Mouse (Mus musculus) spleen, adult 18-20 months (tissue): ENCODE results near the gene Btn2a2.

Experiments
- DNase-seq, 2 experiments: peaks; one replicate each; pipeline ENCODE4 v3.0.0; 2022; ENCODE audit warnings: mixed read lengths in 2 of 2

Btn2a2 gene

DNA sequence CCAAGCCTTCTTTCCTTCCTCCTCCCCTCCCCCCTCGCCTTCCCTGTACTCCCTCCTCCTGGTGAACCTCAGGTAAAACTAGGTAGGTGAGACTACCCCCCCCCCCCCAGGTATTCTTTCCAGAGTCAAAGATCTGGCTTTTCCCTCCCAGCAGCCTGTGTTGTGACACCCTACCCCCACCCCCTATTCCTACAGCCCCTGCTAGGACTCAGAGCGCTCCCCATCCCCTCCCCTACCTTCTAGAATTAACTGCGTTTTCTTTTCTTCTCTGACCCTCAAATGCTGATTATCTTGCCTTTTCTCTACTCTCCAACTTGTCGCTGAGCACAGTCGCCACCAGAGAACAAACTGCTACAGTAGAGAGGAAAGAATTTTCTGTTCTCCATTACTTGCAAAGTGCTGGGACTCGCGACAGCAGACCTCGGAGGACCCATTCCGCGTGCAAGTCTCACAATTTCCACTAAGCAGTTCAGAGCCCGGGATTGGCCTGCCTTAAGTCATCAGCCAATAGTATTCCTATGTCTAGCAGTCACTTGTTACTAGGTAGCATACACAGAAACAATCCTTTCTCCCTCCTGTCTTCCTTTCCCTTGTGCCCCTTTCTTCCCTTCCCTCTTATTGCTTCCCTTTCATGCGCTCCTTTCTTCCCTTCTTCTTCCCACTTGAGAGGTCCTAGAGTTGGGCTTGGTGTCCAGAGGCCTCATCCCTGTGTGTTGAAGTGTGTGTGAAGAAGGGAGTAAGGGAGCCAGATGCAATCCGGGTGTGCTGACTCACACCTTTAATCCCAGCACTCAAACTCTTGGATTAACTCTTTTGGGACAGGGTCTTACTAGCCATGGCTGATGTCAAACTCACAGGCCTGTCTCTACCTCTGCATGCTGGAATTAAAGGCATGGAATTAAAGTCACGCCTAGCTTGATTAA, at the start of gene Btn2a2:
Gene Btn2a2, minus strand, starts transcription at position 458 of the 923 bp plus-strand sequence.
- peak; percentile 26 to 30 for DNase-seq

- no peak for DNase-seq
Observed at GRCm38 (mm10) chr13:23538249-23538648, 49.6 kb upstream of the Btn2a2 start.

- no peak for DNase-seq
Observed at GRCm38 (mm10) chr13:23537006-23537710, 48.5 kb upstream of the Btn2a2 start.

- no peak for DNase-seq
Observed at GRCm38 (mm10) chr13:23536076-23536822, 47.6 kb upstream of the Btn2a2 start.

GRCm38 (mm10) chr13:23535137-23536075, 46.7 kb upstream of the Btn2a2 start, which contains the start of gene Hist1h3g:
Hist1h3g (plus strand) TSS chr13:23535422.
- DNase-seq, result peak; percentile 64 to 78

DNA sequence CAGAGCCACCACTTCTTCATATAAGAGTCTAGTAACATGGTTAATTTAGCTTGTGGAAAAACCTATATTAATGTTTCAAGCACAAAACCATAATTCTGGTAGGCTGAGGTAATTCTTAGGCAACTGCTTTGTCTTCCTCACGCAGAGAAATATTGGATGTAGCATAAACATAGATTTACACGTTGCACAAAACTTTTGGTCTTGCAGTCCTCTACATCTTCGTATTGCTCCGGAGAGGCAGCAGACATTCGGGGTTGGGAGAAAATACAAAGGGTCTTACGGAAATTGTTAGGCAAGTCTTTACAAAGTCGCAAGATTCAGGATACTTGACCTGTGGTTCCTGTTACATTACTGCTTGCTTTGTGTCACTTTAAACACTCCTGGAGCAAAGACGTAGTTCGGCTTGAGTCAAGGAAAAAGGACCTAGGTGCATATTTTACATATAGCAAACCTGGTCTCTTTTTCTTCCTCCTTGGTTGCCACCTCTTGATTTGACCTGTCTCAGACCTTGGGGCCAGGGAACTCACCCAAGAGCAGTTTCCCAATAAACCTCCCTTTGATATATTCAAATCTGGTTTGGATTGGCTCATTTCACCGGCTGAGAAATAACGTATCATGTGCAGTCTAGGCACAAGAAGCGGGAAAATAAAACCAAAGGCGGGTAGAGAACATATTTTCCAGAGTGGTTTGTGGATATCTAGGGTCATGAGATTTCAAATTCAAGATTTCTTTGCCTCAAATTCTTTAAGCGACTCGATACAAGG, 45.9 kb upstream of the Btn2a2 start:
- no peak for DNase-seq

- DNase-seq, result peak in 1 of 2 experiments; percentile 24
Observed at GRCm38 (mm10) chr13:23533560-23534367, 45.1 kb upstream of the Btn2a2 start, which contains the start of gene Hist1h2af. Hist1h2af (plus strand) TSS chr13:23533906.

- no peak for DNase-seq
Observed at GRCm38 (mm10) chr13:23532262-23533075, 43.8 kb upstream of the Btn2a2 start.

DNA sequence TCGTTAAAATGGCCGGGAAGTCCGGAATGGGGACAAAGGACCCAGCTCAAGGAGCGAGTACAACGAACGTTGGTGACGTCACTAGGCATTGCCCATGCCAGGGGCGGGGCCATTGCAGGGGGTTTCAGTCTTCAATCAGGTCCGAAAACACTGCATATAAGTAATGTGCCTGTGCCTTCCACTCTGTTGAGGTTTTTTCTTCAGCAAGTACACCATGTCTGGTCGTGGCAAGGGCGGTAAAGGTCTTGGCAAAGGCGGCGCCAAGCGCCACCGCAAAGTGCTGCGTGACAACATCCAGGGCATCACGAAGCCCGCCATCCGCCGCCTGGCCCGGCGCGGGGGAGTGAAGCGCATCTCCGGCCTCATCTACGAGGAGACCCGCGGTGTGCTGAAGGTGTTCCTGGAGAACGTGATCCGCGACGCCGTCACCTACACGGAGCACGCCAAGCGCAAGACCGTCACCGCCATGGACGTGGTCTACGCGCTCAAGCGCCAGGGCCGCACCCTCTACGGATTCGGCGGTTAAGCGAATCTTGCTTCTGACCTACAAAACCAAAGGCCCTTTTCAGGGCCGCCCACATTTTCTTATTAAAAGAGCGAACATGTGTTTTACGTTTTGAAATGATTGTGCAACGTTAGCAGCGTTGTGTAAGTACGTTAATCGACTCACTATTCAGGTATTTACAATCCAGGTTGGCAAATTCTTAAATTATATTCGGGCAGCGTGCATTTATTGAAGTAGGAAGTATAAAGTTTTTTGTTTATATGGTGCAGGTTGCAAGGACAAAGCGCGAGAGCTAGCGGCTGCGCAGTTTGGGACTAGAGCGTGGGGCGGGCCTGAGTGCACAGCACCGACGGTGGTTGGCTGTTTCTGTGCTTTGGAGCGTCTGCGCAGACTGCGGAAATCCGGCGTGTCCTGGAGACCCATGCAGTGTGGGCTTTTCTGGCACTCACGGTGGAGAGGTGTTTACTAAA, 42.5 kb upstream of the Btn2a2 start, which contains the start of gene Hist1h4h:
Gene Hist1h4h, plus strand, starts transcription at position 150 of the 975 bp plus-strand sequence.
- peak; percentile 91 to 93 for DNase-seq

DNA sequence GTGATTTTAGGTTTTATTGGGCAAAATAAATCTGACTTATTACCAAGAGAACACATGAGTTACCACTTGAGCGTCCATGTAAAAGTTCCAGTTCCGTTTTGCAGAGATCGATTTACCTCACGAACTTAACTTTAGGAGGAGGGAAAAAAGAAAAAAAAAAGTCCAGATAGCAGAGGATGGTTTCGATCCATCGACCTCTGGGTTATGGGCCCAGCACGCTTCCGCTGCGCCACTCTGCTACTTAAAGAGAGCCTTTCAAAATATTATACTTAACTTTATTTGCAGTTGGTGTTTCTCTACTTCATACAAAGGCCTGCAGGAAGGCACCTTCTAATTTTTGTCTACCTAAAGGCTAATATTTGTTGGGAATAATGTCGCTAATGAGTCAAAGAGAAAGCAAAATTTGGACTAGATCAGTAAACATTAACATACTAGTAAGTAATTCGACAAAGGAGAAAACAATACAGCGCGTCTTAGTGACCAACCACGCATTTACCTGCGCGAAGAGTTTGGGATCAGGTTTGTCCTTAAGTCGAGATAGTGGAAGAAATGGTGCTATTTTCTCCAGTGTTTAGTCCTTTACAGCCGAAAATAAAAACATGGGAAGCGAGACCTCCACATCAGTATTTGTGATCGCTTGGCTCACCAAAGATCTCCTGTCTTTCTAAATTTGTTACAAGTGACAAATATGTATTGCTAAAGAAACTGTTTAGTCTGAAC, 41.7 kb upstream of the Btn2a2 start:
- DNase-seq, result peak; percentile 42 to 64

DNA sequence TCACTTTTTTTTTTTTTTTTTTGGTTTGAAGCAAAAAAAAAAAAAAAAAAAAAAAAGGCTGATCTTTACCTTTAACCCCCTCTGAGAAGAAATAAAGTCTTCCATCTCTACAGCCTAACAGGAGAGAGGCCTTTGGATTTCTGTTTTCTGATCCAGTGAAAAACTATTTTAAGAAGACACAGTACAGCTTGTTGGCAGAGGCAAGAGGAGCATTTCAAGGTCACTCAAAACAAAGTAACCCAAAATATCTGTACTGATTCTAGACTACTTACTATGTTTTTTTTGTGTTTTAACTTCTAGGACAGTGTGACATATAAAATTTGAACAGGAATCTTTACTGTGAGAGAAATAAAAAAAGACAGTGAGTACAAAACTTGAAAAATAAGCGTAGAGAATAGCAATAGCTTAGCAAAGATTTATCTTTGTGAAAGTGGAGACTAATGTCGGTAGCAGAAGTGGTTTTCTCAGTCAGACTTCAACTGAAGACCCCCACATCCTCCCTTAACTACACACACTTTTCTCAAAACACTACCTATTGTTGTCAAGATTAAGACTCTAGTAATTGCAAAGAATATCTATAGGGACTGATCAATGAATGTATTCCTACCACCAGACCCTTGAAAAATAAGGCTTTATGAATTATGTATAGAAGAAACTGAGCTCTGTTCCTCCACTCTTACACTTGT, 41.0 kb upstream of the Btn2a2 start:
- no peak for DNase-seq

DNA sequence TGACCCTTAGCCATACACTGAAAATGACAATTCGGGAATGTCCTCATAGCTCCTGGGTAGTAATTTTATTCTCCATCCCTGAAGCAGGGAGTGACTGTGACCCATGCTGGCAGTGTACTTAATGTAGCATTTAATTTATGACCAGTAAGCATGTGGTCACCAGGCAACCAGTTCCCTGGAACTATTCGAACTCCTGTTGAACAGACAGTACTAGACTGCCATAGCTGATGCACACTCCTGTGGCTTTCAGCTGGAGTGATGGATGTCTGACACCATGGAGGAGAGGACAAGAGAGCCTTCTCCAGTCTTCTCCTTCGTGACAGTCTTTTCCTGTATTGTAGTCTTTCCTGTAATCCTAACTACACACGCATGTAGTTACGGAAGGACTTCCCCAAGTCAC, 40.3 kb upstream of the Btn2a2 start:
- no peak for DNase-seq

- DNase-seq, result peak; percentile 73 to 84
Observed at GRCm38 (mm10) chr13:23526312-23526711, 37.7 kb upstream of the Btn2a2 start.

GRCm38 (mm10) chr13:23525901-23526300, 37.2 kb upstream of the Btn2a2 start:
- DNase-seq, result no peak

- peak in 1 of 2 experiments; percentile 57 for DNase-seq
Observed at GRCm38 (mm10) chr13:23524654-23525053, 36.0 kb upstream of the Btn2a2 start.

- no peak for DNase-seq
Observed at GRCm38 (mm10) chr13:23523976-23524375, 35.3 kb upstream of the Btn2a2 start.
